Mouse (Mus musculus): ENCODE measurements around the gene Cebpg.

Cebpg gene

DNA sequence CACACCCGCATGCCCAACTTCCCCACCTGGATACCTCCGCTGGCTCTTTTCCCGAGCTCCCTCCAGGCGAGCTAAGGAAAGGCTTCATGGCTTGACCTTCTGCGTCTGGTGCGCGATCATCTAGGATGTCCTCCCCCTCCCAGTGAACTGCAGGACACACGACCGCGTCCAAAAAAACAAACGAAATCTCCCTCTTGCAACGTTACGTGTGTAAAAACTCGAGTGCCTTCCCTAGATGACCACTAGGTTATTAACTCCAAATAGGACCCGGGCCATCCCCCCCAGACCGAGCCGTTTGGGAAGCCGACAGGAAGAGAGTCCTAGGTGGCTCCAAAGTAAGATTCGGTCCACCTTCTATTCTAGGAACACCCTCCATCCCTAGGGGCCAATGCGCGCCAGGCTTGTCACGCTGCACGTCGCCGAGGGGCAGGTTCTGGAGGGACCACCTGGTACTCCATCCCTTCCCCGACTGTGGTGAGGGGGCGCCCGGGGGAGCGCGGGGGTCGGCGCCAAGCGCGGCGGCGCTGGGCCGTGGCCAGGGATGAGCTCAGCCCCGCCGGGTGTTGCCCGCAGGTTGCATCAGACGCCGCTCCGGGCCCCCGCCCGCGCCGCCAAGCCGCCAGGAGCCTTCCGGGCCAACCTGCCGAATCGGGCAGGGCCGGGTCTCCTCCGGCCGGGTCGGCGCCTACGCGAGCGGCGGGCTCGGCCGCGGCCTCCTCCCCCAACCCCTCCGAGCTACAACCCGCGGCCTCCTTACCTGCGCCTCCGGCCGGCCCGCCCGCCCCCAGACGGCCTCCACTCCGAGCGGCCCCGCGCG, 546 bp downstream of the Cebpg start:
- in situ Hi-C loops (cut with MboI; ENCODE audit: low pct_unique_long_range_greater_than_20kb in 1 of 2, low sequenced_read_pairs in 2 of 2, unreplicated experiment in 1 of 2): no loop called here

DNA sequence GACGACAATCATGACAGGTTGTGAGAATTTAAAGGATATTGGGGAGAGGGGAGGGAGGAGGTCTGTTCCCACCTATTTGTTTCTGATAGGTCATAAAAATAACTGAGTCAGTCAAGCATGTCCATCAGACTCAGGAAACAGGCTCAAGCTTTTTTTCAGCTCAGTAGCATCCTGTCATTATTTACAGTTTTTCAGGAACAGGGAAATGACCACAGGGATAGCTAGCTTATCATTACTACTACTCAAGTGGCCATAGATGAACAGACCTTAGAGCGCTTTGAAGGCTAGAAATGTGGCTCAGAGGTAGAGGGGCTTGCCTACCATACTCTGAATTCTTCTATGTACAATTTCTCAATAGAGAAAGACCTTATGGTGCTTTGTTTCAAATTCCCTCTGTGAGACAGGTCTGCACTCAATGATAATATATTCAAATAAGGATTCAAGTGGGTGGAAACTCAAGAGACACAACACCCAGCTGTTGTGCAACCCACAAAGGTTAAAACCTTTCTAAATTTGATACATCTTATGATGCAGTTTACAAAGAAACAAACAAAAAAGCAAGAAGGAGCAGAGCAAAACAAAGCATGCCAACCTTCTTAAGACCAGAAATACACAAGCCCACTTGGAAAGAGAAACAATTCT, 1.3 kb downstream of the Cebpg start:
- in situ Hi-C loops (cut with MboI; ENCODE audit: low pct_unique_long_range_greater_than_20kb in 1 of 2, low sequenced_read_pairs in 2 of 2, unreplicated experiment in 1 of 2): no loop called here

DNA sequence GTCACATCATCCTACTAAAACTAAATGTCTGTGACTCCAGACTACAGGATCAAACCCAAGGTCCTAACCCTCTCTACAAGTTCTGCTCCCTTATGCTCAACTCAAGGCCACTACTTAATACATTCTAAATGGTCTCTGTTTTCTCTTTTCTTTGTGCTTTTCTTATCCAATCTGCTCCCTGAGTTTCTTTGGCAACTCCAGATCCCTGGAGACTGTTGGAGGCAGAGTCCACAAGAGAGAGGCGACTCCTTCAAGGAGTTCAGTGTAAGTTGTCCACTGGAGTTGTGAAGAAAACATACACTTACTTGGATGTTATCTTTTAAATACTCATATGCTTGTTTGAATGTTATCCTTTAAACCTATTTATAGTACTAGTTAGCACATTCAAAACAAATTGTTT, 2.1 kb downstream of the Cebpg start:
- in situ Hi-C loops (cut with MboI; ENCODE audit: low pct_unique_long_range_greater_than_20kb in 1 of 2, low sequenced_read_pairs in 2 of 2, unreplicated experiment in 1 of 2): no loop called here

DNA sequence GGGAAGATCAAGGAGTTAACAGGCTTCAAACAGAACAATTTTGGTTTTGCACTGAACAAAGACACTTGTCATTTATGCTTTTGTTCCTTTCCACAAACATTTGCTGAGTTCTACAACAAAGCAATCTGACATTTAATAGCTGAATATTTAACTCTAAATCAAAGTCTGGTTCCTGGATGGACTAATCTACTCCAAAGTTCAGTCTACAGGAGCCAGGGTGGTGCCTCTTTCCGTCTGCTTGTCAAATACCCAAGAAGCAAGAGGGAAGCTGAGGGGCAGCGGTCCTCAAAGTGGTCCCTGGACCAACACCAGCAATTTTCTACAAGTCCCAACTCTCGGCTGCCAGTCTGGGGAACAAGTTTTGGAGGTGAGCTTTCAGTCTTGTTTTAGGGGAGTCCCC, 3.2 kb downstream of the Cebpg start:
- in situ Hi-C loops (cut with MboI; ENCODE audit: low pct_unique_long_range_greater_than_20kb in 1 of 2, low sequenced_read_pairs in 2 of 2, unreplicated experiment in 1 of 2): no loop called here

GRCm38 (mm10) chr7:35050540-35050939, 5.8 kb downstream of the Cebpg start:
- in situ Hi-C loops (cut with MboI; ENCODE audit: low pct_unique_long_range_greater_than_20kb in 1 of 2, low sequenced_read_pairs in 2 of 2, unreplicated experiment in 1 of 2): no loop called here

GRCm38 (mm10) chr7:35046091-35046490, 10.3 kb downstream of the Cebpg start:
- in situ Hi-C loops (cut with MboI; ENCODE audit: low pct_unique_long_range_greater_than_20kb in 1 of 2, low sequenced_read_pairs in 2 of 2, unreplicated experiment in 1 of 2): no loop called here

DNA sequence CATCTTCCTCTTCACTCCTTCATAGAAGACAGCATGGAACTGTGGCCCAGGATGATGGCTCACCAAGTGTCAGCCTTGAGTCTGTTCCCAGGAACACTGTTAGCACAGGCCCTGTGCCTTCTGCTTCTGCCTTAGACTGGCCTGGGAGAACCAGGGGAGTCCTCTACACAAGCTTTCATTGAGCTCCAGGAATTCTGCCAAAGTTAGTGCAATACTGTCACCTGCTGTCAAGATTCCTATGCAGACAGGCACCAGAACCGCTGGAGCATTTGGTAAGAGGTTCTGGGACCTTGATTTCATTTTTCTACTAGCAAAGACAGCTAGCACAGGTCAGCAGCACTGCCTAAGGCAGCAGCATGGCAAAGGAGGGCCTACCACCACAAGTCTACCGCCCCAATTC, 11.7 kb downstream of the Cebpg start:
- in situ Hi-C loops (cut with MboI; ENCODE audit: low pct_unique_long_range_greater_than_20kb in 1 of 2, low sequenced_read_pairs in 2 of 2, unreplicated experiment in 1 of 2): no loop called here

- in situ Hi-C loops (cut with MboI; ENCODE audit: low pct_unique_long_range_greater_than_20kb in 1 of 2, low sequenced_read_pairs in 2 of 2, unreplicated experiment in 1 of 2): no loop called here
Observed at GRCm38 (mm10) chr7:35043266-35043817, 13.0 kb downstream of the Cebpg start.

GRCm38 (mm10) chr7:35042759-35043217, 13.6 kb downstream of the Cebpg start:
- in situ Hi-C loops (cut with MboI; ENCODE audit: low pct_unique_long_range_greater_than_20kb in 1 of 2, low sequenced_read_pairs in 2 of 2, unreplicated experiment in 1 of 2): no loop called here

DNA sequence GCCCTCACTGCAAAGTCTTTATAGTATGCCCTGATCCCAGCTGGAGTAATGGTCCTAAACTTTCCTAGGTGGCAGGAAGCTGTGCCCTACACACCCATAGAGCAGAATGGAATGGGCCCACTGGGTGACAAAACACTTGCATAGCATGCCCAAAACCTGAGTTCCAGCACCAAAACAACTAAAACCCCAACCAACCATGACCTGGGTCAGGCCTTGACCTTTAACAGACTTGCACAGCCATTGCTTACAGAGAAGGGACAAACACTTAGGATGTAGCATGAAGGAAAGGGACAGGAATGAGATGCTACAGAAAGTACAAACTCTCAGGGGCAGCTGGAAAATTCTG, 14.2 kb downstream of the Cebpg start:
- in situ Hi-C loops (cut with MboI; ENCODE audit: low pct_unique_long_range_greater_than_20kb in 1 of 2, low sequenced_read_pairs in 2 of 2, unreplicated experiment in 1 of 2): no loop called here

DNA sequence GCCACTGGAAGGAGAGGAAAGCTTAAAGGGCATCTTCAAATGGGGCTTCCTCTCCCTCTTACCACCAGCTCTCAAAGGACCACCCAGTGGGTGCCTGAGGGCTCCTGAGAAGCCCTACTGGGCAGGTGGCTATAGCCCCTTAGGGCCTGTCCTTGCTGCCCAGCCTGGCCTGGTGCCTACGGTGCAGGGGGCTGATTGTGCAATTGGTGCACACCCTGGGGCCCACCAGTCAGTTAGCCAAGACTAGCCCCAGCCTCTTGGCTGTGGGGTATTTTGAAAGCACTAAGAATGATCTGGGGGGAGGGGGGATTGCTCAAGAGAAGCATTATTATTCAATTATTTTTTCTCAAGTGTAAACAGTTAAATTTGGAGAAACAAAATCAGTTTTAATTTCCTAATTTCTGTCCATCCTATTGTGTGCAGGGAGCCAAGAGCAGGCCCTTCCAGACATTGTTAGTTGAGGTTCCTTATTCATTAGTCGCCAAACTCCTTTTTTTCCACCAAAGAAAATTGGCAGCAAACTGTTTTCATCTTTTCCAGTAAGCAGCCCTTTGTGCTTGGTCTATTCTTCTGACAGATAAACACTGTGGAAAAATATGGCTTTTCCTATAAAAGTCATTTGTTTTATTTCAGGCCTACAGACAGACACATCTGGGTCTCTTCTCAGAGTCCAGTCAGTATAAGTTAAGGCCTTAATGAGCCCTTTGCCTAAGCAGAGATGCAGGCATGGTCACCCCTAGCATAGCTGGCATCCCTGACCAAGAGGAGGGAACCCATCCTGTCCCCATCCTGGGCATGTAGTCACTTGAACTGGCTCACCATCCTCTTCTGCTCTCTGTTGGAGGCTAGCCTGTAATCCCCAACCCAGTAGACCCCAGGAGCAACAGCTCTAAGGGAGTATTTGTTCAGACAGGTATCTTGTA, 14.8 kb downstream of the Cebpg start:
- in situ Hi-C loops (cut with MboI; ENCODE audit: low pct_unique_long_range_greater_than_20kb in 1 of 2, low sequenced_read_pairs in 2 of 2, unreplicated experiment in 1 of 2): no loop called here

- in situ Hi-C loops (cut with MboI; ENCODE audit: low pct_unique_long_range_greater_than_20kb in 1 of 2, low sequenced_read_pairs in 2 of 2, unreplicated experiment in 1 of 2): no loop called here
Observed at GRCm38 (mm10) chr7:35040176-35040972, 16.0 kb downstream of the Cebpg start.

DNA sequence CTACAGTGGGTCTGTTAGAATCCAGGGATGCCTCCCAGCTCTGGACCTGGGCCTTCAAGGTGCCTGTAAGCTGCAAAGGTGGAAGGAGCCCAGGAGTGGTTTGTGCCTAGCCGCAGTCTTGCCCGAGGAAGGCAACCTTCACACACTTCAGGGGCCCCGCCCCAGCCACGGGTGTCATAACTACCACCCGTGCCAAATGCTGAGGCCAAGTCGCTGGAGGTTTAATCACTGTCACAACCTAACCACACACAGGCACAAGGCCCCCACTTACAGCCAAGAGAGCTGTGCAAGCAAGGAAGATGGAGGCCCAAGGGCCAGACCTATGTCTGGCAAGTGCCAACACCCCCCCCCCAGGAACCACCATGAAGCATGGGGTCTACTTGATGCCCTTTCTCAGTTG, 19.0 kb downstream of the Cebpg start:
- in situ Hi-C loops (cut with MboI; ENCODE audit: low pct_unique_long_range_greater_than_20kb in 1 of 2, low sequenced_read_pairs in 2 of 2, unreplicated experiment in 1 of 2): loop anchor here in 1 of 2 experiments (10.0 kb wide), 1 partner anchor 137 kb away; no protein-coding TSS in a partner anchor

- in situ Hi-C loops (cut with MboI; ENCODE audit: low pct_unique_long_range_greater_than_20kb in 1 of 2, low sequenced_read_pairs in 2 of 2, unreplicated experiment in 1 of 2): loop anchor here in 1 of 2 experiments (10.0 kb wide), 1 partner anchor 139 kb away; no protein-coding TSS in a partner anchor
Observed at GRCm38 (mm10) chr7:35036266-35036731, 20.1 kb downstream of the Cebpg start.

GRCm38 (mm10) chr7:35035565-35035964, 20.8 kb downstream of the Cebpg start:
- in situ Hi-C loops (cut with MboI; ENCODE audit: low pct_unique_long_range_greater_than_20kb in 1 of 2, low sequenced_read_pairs in 2 of 2, unreplicated experiment in 1 of 2): loop anchor here in 1 of 2 experiments (10.0 kb wide), 1 partner anchor 139 kb away; no protein-coding TSS in a partner anchor

DNA sequence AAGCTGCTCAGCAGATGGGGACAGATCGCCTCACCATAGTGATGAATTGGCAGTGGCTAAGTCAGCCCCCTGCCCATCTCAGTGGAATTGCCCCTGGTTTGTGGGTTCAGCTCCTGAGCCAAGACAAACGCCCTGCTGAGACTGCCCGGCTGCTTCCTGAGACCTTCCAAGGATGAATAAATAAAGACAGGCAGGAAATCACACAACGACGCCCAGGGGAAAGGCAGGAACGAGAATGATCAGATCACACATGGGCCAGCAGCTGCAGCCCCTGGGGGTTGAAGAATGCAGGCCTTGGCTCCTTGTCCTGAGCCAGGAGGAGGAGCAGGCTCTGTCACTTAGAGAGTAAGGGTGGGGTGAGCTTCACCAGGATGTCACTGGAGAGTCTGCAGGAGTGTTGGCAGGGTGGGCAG, 21.2 kb downstream of the Cebpg start:
- in situ Hi-C loops (cut with MboI; ENCODE audit: low pct_unique_long_range_greater_than_20kb in 1 of 2, low sequenced_read_pairs in 2 of 2, unreplicated experiment in 1 of 2): loop anchor here in 1 of 2 experiments (10.0 kb wide), 1 partner anchor 140 kb away; no protein-coding TSS in a partner anchor

GRCm38 (mm10) chr7:35030567-35030966, 25.8 kb downstream of the Cebpg start:
- in situ Hi-C loops (cut with MboI; ENCODE audit: low pct_unique_long_range_greater_than_20kb in 1 of 2, low sequenced_read_pairs in 2 of 2, unreplicated experiment in 1 of 2): loop anchor here in 1 of 2 experiments (10.0 kb wide), 1 partner anchor 144 kb away; no protein-coding TSS in a partner anchor

Data from mouse embryonic stem cell (cell line).